19 mouse cellular contexts compared by ENCODE assay signal in genomic region chr4:139842919-139843318, GRCm38 (mm10). TPM values are rescaled to one million over a fixed set of nuclear protein-coding genes. Genes with fewer than 3 reads are reported as not detected.
"Had no signal": no experiment of that assay in that cellular context is flagged by ENCODE, and none has a peak within 500 bp of the region (broad histone marks: within the 10 kb centered on the region; RNA-seq: fewer than 3 reads in every experiment).

No protein-coding gene starts in this region.

- H3K36me3 ChIP-seq: neural tube, embryonic 15.5 days; stomach, embryonic 15.5 days had no signal

- H3K9me3 ChIP-seq: neural tube, embryonic 15.5 days; stomach, embryonic 15.5 days had no signal

- H3K4me2 ChIP-seq: neural tube, embryonic 15.5 days; stomach, embryonic 15.5 days had no signal

- H3K4me3 ChIP-seq: neural tube, embryonic 15.5 days; stomach, embryonic 15.5 days had no signal

- H3K4me1 ChIP-seq: neural tube, embryonic 15.5 days; stomach, embryonic 15.5 days had no signal

- H3K9ac ChIP-seq: neural tube, embryonic 15.5 days; stomach, embryonic 15.5 days had no signal

- H3K27ac ChIP-seq: neural tube, embryonic 15.5 days; stomach, embryonic 15.5 days; stomach, postnatal 0 days had no signal

- DNase-seq: retina, postnatal 1 day; right cerebral cortex, adult 18-20 months; right cerebral cortex, postnatal 14 days; right cerebral cortex, postnatal 25 days; right cerebral cortex, postnatal 4 days; spleen, adult 18-20 months; thymus, adult 18-20 months; thymus, adult 2 months; thymus, postnatal 14 days; thymus, postnatal 25 days; thymus, postnatal 36 days; thymus, postnatal 4 days had no signal

RNA-seq across cellular contexts. Expression of gene Pax7, which starts 9.6 kb away (rescaled TPM):
- total RNA-seq: neutrophil, adult 5-6 weeks had no signal
- polyA plus RNA-seq: small intestine, adult 2 months; stomach, embryonic 14.5 days; stomach, postnatal 0 days; urinary bladder, adult 2 months had no signal
